Mouse (Mus musculus) G1E (cell line): ENCODE measurements around the gene Atp1b1. TPM values are rescaled to one million over a fixed set of nuclear protein-coding genes. Genes with fewer than 3 reads are reported as not detected.

Experiments used
- ATAC-seq: 2 replicates; pipeline ENCODE4 v1.8.0; 2016; ENCODE audit warnings: mild to moderate bottlenecking; ENCODE audit not compliant: insufficient number of reproducible peaks, poor library complexity, low FRiP score, severe bottlenecking; ENCODE audit errors: extremely low read depth
- DNase-seq: peaks from one replicate; pipeline ENCODE4 v3.0.0; 2012; ENCODE audit warnings: low spot score
- H3K27me3 ChIP-seq: 2 replicates; pipeline ENCODE4 v1.6.1; 2012; ENCODE audit warnings: mild to moderate bottlenecking, low read length, inconsistent platforms; ENCODE audit not compliant: insufficient read depth
- H3K36me3 ChIP-seq: replicated peaks from 2 replicates; pipeline ENCODE3; 2012; ENCODE audit warnings: mild to moderate bottlenecking, inconsistent platforms
- H3K4me1 ChIP-seq: 2 replicates; pipeline ENCODE4 v1.6.1; 2012; ENCODE audit warnings: low read depth, low read length, inconsistent platforms, mixed read lengths; ENCODE audit not compliant: insufficient read depth
- H3K4me3 ChIP-seq: 2 replicates; pipeline ENCODE4 v1.5.1; 2012; ENCODE audit warnings: low read depth, mild to moderate bottlenecking, inconsistent platforms, low read length, moderate library complexity, mixed read lengths
- H3K9me3 ChIP-seq: replicated peaks from 2 replicates; pipeline ENCODE4 v1.6.1; 2012; ENCODE audit warnings: inconsistent platforms
- CTCF ChIP-seq: IDR thresholded peaks from 2 replicates; pipeline ENCODE4 v1.5.1; 2012; ENCODE audit warnings: low read depth, low read length, inconsistent platforms, mixed read lengths
- GATA1 ChIP-seq: IDR thresholded peaks from 2 replicates; pipeline ENCODE4 v1.6.1; 2012; ENCODE audit warnings: borderline replicate concordance, low read length, inconsistent platforms, mixed read lengths
- GATA2 ChIP-seq: IDR thresholded peaks from 2 replicates; pipeline ENCODE4 v1.6.1; 2012; ENCODE audit warnings: low read depth, low read length, inconsistent platforms, borderline replicate concordance
- POLR2AphosphoS5 ChIP-seq: IDR thresholded peaks from 2 replicates; pipeline ENCODE4 v1.6.1; 2012; ENCODE audit warnings: low read depth, low read length, inconsistent platforms; ENCODE audit not compliant: insufficient replicate concordance
- TAL1 ChIP-seq: conservative IDR thresholded peaks from 2 replicates; pipeline ENCODE4 v1.6.1; 2012; ENCODE audit warnings: low read depth, low read length, inconsistent platforms, mixed read lengths
- polyA plus RNA-seq: library from polyadenylated mRNA; stranded (reverse); fragments of >175 nt; gene quantifications from 2 replicates; pipeline ENCODE4 v1.2.3, GENCODE M21; 2012
- total RNA-seq, 2 experiments: library from RNA; stranded (forward) in 1 of 2; stranded (reverse) in 1 of 2; fragments of 200-1000 nt in 1 of 2; fragments of >200 nt in 1 of 2; fragmentation: Nextera tagmentation in 1 of 2; gene quantifications; 2 replicates each; pipeline ENCODE4 v1.2.3; 2014 to 2017

The Atp1b1 gene
- total and polyA plus RNA-seq, 3 experiments, result 0.76 TPM; not detected in 2

- peaks cover 12% of the 10 kb centered on the region for H3K36me3 ChIP-seq
- H3K9me3 ChIP-seq, result no peaks in the 10 kb centered on the region
- DNase-seq (no peak), ATAC-seq (no peak; the same call in 1 of the 2 replicates)
- no peak for TF ChIP-seq CTCF
- no peak for TF ChIP-seq TAL1
- H3K4me3 ChIP-seq, result no peak overlapping the region
- no peaks in the 10 kb centered on the region for H3K27me3 ChIP-seq
- peaks cover 3% of the 10 kb centered on the region; the same call in 1 of the 2 replicates for H3K4me1 ChIP-seq
Observed at GRCm38 (mm10) chr1:164413608-164414007, 44.5 kb downstream of the Atp1b1 start.

- Histone ChIP-seq H3K9me3 (no peaks in the 10 kb centered on the region), H3K4me1 (peaks cover 3% of the 10 kb centered on the region; the same call in 1 of the 2 replicates), H3K36me3 (peaks cover 12% of the 10 kb centered on the region), H3K27me3 (no peaks in the 10 kb centered on the region), H3K4me3 (no peak overlapping the region)
- ATAC-seq (no peak), DNase-seq (no peak)
- TF ChIP-seq GATA1 (no peak), POLR2AphosphoS5 (no peak), CTCF (no peak), GATA2 (no peak), TAL1 (no peak)
Observed at GRCm38 (mm10) chr1:164412906-164413305, 45.2 kb downstream of the Atp1b1 start.

GRCm38 (mm10) chr1:164411306-164411705 lies 46.8 kb downstream of the Atp1b1 start:
- no peaks in the 10 kb centered on the region for H3K27me3 ChIP-seq
- DNase-seq (no peak), ATAC-seq (no peak)
- H3K36me3 ChIP-seq, result peaks cover 15% of the 10 kb centered on the region
- TF ChIP-seq CTCF, result no peak
- no peak for TF ChIP-seq GATA1
- TF ChIP-seq POLR2AphosphoS5, result no peak
- TF ChIP-seq TAL1, result no peak
- no peak for TF ChIP-seq GATA2
- no peaks in the 10 kb centered on the region for H3K9me3 ChIP-seq
- no peak overlapping the region for H3K4me3 ChIP-seq
- H3K4me1 ChIP-seq, result peaks cover 3% of the 10 kb centered on the region; the same call in 1 of the 2 replicates

GRCm38 (mm10) chr1:164408655-164409054 lies 49.5 kb downstream of the Atp1b1 start:
- H3K4me3 ChIP-seq, result no peak overlapping the region
- DNase-seq (no peak), ATAC-seq (no peak)
- H3K9me3 ChIP-seq, result no peaks in the 10 kb centered on the region
- TF ChIP-seq GATA1 (no peak), POLR2AphosphoS5 (no peak), GATA2 (no peak)
- peaks cover 21% of the 10 kb centered on the region for H3K36me3 ChIP-seq
- peaks cover 2% of the 10 kb centered on the region; the same call in 1 of the 2 replicates for H3K4me1 ChIP-seq
- H3K27me3 ChIP-seq, result no peaks in the 10 kb centered on the region

- no peak for DNase-seq
- TF ChIP-seq TAL1, result no peak
- Histone ChIP-seq H3K9me3 (no peaks in the 10 kb centered on the region), H3K4me3 (no peak overlapping the region), H3K36me3 (peaks cover 22% of the 10 kb centered on the region), H3K27me3 (no peaks in the 10 kb centered on the region), H3K4me1 (no peaks in the 10 kb centered on the region)
- no peak for ATAC-seq
Observed at GRCm38 (mm10) chr1:164406506-164406905, 51.6 kb downstream of the Atp1b1 start.

- TF ChIP-seq TAL1 (no peak), GATA2 (no peak), GATA1 (no peak), POLR2AphosphoS5 (no peak), CTCF (no peak)
- DNase-seq, result no peak
- H3K9me3 ChIP-seq, result no peaks in the 10 kb centered on the region
- ATAC-seq, result no peak
- peaks cover 25% of the 10 kb centered on the region for H3K36me3 ChIP-seq
- no peak overlapping the region for H3K4me3 ChIP-seq
- no peaks in the 10 kb centered on the region for H3K27me3 ChIP-seq
- H3K4me1 ChIP-seq, result no peaks in the 10 kb centered on the region
Observed at GRCm38 (mm10) chr1:164405385-164405802, 52.8 kb downstream of the Atp1b1 start.

- Histone ChIP-seq H3K27me3 (no peaks in the 10 kb centered on the region), H3K9me3 (no peaks in the 10 kb centered on the region), H3K4me3 (no peak overlapping the region), H3K36me3 (peaks cover 20% of the 10 kb centered on the region), H3K4me1 (no peaks in the 10 kb centered on the region)
- ATAC-seq, result no peak
- TF ChIP-seq POLR2AphosphoS5 (no peak), CTCF (no peak), TAL1 (no peak), GATA2 (no peak)
- DNase-seq, result no peak
Observed at GRCm38 (mm10) chr1:164399578-164399977, 58.6 kb downstream of the Atp1b1 start.
